Mouse (Mus musculus) MEL (cell line): ENCODE measurements around the gene Gm13290.

Experiments
- CTCF ChIP-seq, 3 experiments: IDR thresholded peaks in 2 of 3; conservative IDR thresholded peaks in 1 of 3; 2 replicates each; pipeline ENCODE4 v1.5.1; 2011 to 2012; ENCODE audit warnings: low read length in 3 of 3, low read depth in 2 of 3, mild to moderate bottlenecking in 2 of 3, improper control_type of control experiment in 1 of 3, inconsistent platforms in 1 of 3, mixed read lengths in 1 of 3, moderate library complexity in 1 of 3; ENCODE audit not compliant: control insufficient read depth in 1 of 3, insufficient read depth in 1 of 3, poor library complexity in 1 of 3, severe bottlenecking in 1 of 3
- GABPA ChIP-seq: IDR thresholded peaks from 2 replicates; pipeline ENCODE4 v1.6.1; 2012; ENCODE audit warnings: low read depth, mild to moderate bottlenecking, inconsistent platforms, low read length, improper control_type of control experiment, moderate library complexity
- POLR2A ChIP-seq, 2 experiments: IDR thresholded peaks; 2 replicates each; pipeline ENCODE4 v1.6.1; 2011 to 2012; ENCODE audit warnings: low read length in 2 of 2, mild to moderate bottlenecking in 2 of 2, control low read depth in 1 of 2, improper control_type of control experiment in 1 of 2, low read depth in 1 of 2, moderate library complexity in 1 of 2; ENCODE audit not compliant: control insufficient read depth in 1 of 2, insufficient read depth in 1 of 2, poor library complexity in 1 of 2

DNA sequence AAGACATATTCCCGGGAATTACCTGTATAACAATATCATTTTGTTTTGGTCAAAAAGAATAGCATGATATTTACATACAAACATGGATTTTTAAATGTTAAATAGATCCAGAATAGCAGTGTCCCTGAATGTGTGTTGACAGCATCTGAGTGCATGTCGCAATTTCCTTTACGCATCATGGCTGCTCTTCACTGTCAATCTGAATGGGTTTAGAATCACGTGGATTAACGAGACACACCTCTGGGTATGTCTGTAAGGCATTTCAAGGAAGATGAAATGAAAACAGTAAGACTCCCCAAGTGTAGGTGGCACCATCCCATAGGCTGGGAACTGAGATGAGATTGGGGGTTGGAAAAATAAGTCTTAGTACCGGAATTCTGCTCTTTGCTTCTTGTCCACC lies 34.6 kb upstream of the Gm13290 start:
- no peak for TF ChIP-seq POLR2A (IDR thresholded peaks at IDR 0.05; ENCODE audit: control insufficient read depth in 1 of 2, insufficient read depth in 1 of 2, low read depth in 1 of 2, low read length in 2 of 2, poor library complexity in 1 of 2)
- no peak for TF ChIP-seq GABPA
- TF ChIP-seq CTCF (IDR thresholded peaks at IDR 0.05 in 2 of 3, conservative IDR thresholded peaks at IDR 0.05 in 1 of 3; ENCODE audit: control insufficient read depth in 1 of 3, insufficient read depth in 1 of 3, low read depth in 2 of 3, low read length in 3 of 3, poor library complexity in 1 of 3, severe bottlenecking in 1 of 3): no peak
